Mouse (Mus musculus) E14TG2a.4 (cell line): ENCODE measurements around the gene Myo5a.

ENCODE experiments used
- H3K27me3 ChIP-seq: 2 replicates; pipeline ENCODE4 v1.6.1; 2014; ENCODE audit warnings: low read length, control low read depth; ENCODE audit not compliant: insufficient read depth
- H3K36me3 ChIP-seq: 2 replicates; pipeline ENCODE4 v1.6.1; 2014; ENCODE audit warnings: low read length, control low read depth; ENCODE audit not compliant: insufficient read depth
- H3K4me1 ChIP-seq: replicated peaks from 2 replicates; pipeline ENCODE4 v1.6.1; 2014; ENCODE audit warnings: low read depth, low read length, control low read depth
- H3K4me3 ChIP-seq: replicated peaks from 2 replicates; pipeline ENCODE4 v1.5.1; 2014; ENCODE audit warnings: mild to moderate bottlenecking, low read length
- H3K9me3 ChIP-seq: 2 replicates; pipeline ENCODE4 v1.6.1; 2014; ENCODE audit warnings: low read length, control low read depth
- CTCF ChIP-seq: conservative IDR thresholded peaks from 2 replicates; pipeline ENCODE4 v1.5.1; 2014; ENCODE audit warnings: low read length
- NANOG ChIP-seq: IDR thresholded peaks from 2 replicates; pipeline ENCODE4 v1.6.1; 2014; ENCODE audit warnings: borderline replicate concordance, low read length, mixed read lengths
- POU5F1 ChIP-seq: IDR thresholded peaks from 2 replicates; pipeline ENCODE4 v1.6.1; 2014; ENCODE audit warnings: low read length, borderline replicate concordance

The Myo5a gene

DNA sequence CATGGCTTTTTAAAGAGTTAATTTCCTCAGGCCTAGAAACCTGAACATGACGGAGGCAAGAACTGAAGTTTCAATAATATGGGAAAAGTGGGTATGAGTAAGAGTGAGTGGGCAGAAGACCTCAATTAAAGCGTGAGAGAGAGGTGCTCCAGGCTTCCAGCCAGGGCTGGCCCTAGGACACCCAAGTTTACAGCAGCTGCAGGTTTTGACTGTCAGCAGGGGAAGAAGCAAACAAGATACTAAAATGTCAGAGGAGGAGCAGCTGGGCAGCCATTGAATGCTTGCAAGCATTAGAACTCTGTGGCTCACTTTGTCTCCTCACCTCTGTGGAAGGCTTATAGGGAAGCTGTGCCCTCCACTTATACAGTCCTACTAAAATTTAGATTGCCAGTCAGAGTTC, 17.0 kb downstream of the Myo5a start:
- no peak overlapping the region for H3K4me3 ChIP-seq
- no peaks in the 10 kb centered on the region for H3K9me3 ChIP-seq
- peaks cover 44% of the 10 kb centered on the region for H3K4me1 ChIP-seq
- TF ChIP-seq POU5F1 (no peak), CTCF (no peak), NANOG (no peak)
- H3K36me3 ChIP-seq: 0 out of 2 replicates have a peak, but pooled peaks cover 2% of the 10 kb centered on the region
- H3K27me3 ChIP-seq: no peaks in the 10 kb centered on the region

- Histone ChIP-seq H3K4me1 (peaks cover 37% of the 10 kb centered on the region), H3K9me3 (no peaks in the 10 kb centered on the region), H3K4me3 (no peak overlapping the region), H3K27me3 (no peaks in the 10 kb centered on the region), H3K36me3 (peaks cover 6% of the 10 kb centered on the region; the same call in 1 of the 2 replicates)
- TF ChIP-seq POU5F1 (no peak), NANOG (no peak), CTCF (no peak)
These were observed 18.5 kb downstream of the Myo5a start for GRCm38 (mm10) chr9:75089285-75089684.

DNA sequence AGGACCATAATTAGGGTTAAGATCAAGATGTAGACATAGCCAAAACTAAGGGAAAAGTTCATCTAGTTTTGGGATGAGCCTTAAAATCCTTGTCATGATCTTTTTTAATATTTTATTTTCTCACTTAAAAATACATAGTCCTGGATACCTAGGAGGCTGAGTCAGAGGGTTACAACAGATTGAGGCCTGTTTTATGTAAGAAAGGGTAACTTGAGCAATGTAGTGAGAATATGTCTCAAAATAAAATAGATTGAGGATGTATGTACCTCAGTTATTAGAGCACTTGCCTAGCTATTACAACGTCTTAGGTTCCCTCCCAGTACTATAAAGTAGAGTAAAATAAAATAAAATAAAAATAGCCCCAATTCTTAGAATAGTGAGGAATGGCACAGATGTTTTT, 21.3 kb downstream of the Myo5a start:
- Histone ChIP-seq H3K36me3 (peaks cover 6% of the 10 kb centered on the region; the same call in 1 of the 2 replicates), H3K27me3 (no peaks in the 10 kb centered on the region), H3K4me1 (peaks cover 10% of the 10 kb centered on the region), H3K9me3 (no peaks in the 10 kb centered on the region), H3K4me3 (no peak overlapping the region)
- TF ChIP-seq CTCF (no peak), NANOG (no peak), POU5F1 (no peak)

DNA sequence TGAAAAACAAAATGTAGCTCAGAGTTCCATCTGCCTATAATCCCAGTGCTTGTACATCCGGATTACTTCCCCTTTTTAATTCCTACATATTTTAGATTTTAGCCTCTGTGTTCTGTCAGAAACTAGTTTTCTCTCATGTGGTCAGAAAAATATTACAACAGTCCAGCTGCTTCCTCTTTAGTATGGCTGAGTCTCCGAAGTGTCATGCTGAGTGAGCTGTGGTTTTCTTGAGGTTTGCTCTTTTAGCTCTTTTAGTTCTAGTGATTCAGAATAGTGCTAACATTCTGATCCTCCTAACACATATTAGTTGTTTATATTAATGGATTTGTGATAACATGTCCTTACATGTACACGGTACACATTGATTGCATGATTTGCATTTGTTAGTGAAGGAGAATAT, 23.9 kb downstream of the Myo5a start:
- H3K9me3 ChIP-seq: no peaks in the 10 kb centered on the region

GRCm38 (mm10) chr9:75098937-75099336, 28.1 kb downstream of the Myo5a start:
- Histone ChIP-seq H3K4me3 (no peak overlapping the region), H3K9me3 (no peaks in the 10 kb centered on the region), H3K27me3 (no peaks in the 10 kb centered on the region), H3K4me1 (peaks cover 13% of the 10 kb centered on the region), H3K36me3 (no peaks in the 10 kb centered on the region)
- TF ChIP-seq POU5F1 (no peak), NANOG (no peak)

More for the DNA sequence above, 23.9 kb downstream of the Myo5a start:
- no peak overlapping the region for H3K4me3 ChIP-seq
- H3K27me3 ChIP-seq: no peaks in the 10 kb centered on the region
- 0 out of 2 replicates have a peak, but pooled peaks cover 5% of the 10 kb centered on the region for H3K4me1 ChIP-seq
- TF ChIP-seq CTCF: no peak
- no peak for TF ChIP-seq POU5F1
- no peak for TF ChIP-seq NANOG
- peaks cover 6% of the 10 kb centered on the region; the same call in 1 of the 2 replicates for H3K36me3 ChIP-seq

- TF ChIP-seq POU5F1 (no peak), NANOG (no peak), CTCF (no peak)
- Histone ChIP-seq H3K4me1 (peaks cover 19% of the 10 kb centered on the region), H3K9me3 (no peaks in the 10 kb centered on the region), H3K27me3 (no peaks in the 10 kb centered on the region), H3K36me3 (no peaks in the 10 kb centered on the region), H3K4me3 (no peak overlapping the region)
These were observed 29.5 kb downstream of the Myo5a start for GRCm38 (mm10) chr9:75100157-75100781.

GRCm38 (mm10) chr9:75102131-75102530, 31.3 kb downstream of the Myo5a start:
- H3K9me3 ChIP-seq: no peaks in the 10 kb centered on the region
- no peak for TF ChIP-seq NANOG
- TF ChIP-seq CTCF: no peak
- TF ChIP-seq POU5F1: no peak
- peaks cover 19% of the 10 kb centered on the region for H3K4me1 ChIP-seq
- H3K36me3 ChIP-seq: no peaks in the 10 kb centered on the region
- no peaks in the 10 kb centered on the region for H3K27me3 ChIP-seq
- no peak overlapping the region for H3K4me3 ChIP-seq

DNA sequence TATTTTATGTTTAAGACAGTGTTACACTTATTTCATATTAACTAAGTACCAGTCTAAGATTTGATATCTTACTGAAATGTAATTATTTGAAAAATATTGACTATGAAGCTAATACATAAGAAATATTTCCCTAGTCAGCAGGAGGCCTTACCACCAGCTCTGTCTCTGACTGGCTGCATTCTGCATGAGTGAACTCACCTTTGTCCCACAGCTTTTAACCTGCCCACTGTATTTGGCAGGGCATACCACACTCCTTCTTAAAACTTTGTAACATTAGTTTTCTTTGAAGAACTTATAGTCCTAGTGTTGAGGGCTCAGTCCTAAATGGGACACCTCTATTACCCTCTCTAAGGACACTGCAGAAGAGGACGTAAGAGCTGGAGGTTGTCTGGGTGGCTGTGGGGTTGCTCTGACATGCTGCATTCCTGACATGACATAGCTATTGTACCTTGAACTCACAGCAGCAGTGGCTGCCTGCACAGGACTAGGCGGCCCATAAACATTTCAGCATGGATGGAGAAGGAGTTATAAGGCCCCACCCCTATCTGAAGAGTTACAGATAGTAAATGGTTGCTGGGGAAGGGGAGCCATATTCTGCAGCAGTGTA, 45.9 kb downstream of the Myo5a start:
- Histone ChIP-seq H3K4me3 (no peak overlapping the region), H3K27me3 (no peaks in the 10 kb centered on the region), H3K9me3 (no peaks in the 10 kb centered on the region), H3K36me3 (peaks cover 14% of the 10 kb centered on the region; the same call in 1 of the 2 replicates), H3K4me1 (no peaks in the 10 kb centered on the region)
- TF ChIP-seq CTCF: no peak
- no peak for TF ChIP-seq POU5F1
- TF ChIP-seq NANOG: no peak

DNA sequence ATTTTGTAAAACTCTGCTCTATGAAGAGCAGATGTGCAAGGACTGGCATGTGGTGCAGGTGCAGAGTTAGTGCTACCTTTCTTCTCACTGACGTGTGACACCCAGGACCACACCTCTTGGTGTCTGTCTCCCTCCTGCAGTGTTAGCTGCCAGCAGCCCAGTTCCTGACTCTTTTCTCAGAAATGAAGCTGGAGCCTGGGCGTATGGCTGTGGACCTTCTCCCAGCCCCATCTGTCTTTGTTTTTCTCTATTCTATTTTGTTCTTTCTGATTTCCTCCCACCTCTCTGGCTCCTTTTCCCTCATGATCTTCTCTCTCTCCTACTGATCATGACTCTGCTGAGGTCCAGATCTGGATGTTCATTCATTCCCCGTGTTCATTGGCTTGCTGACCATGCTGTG, 50.3 kb downstream of the Myo5a start:
- no peaks in the 10 kb centered on the region for H3K27me3 ChIP-seq
- no peaks in the 10 kb centered on the region for H3K9me3 ChIP-seq
- peaks cover 25% of the 10 kb centered on the region for H3K36me3 ChIP-seq
- no peaks in the 10 kb centered on the region for H3K4me1 ChIP-seq
- TF ChIP-seq POU5F1 (no peak), CTCF (no peak), NANOG (no peak)
- no peak overlapping the region for H3K4me3 ChIP-seq
